Mouse (Mus musculus) leukemia stem cell, adult 10-12 weeks (primary cell): ENCODE results near the gene Ubxn4. TPM values are rescaled to one million over a fixed set of nuclear protein-coding genes. Genes with fewer than 3 reads are reported as not detected.

ENCODE experiments used
- polyA plus RNA-seq: library from polyadenylated mRNA; stranded (reverse); fragments of >175 nt; gene quantifications from 2 replicates; pipeline ENCODE4 v1.2.3, GENCODE M21; 2012; ENCODE audit warnings: low replicate concordance

The Ubxn4 gene
- 14.8 and 17.1 TPM in 2 replicates for polyA plus RNA-seq

DNA sequence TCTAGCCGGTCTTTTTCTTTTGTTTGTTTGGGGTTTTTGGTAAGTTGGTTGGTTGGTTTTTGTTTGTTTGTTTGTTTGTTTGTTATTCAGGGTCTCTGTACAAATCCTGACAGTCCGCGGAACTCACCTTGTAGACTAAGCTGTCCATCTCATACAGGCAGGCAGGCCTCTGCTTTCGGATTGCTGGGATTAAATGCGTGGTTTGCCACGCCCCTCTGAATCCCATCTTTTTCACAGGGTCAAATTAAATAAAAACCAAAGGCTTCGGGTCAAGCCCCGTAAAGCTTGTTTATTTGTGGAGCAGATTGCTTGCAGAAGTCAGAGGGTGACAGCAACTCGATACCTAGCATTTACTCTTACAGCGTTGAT lies at the start of gene Ubxn4:
Gene Ubxn4, plus strand, starts transcription at position 338 of the 369 bp plus-strand sequence.

GRCm38 (mm10) chr1:128328218-128328617 lies 84.5 kb downstream of the Ubxn4 start, which contains the start of gene Lct:
Lct (minus strand) TSS chr1:128328318.

Other genes starting within 250 kb of the Ubxn4 start
- 0.35 and 1.1 TPM in 2 replicates for gene Zranb3, start 140.9 kb upstream of the Ubxn4 start, polyA plus RNA-seq
- gene R3hdm1, start 140.7 kb upstream of the Ubxn4 start, polyA plus RNA-seq: 65.1 and 190 TPM in 2 replicates
- gene Lct, start 84.4 kb downstream of the Ubxn4 start, polyA plus RNA-seq: not detected in 2 replicates
- 20.3 and 42.7 TPM in 2 replicates for gene Mcm6, start 115.7 kb downstream of the Ubxn4 start, polyA plus RNA-seq
- 35.1 and 57.2 TPM in 2 replicates for gene Dars, start 173.4 kb downstream of the Ubxn4 start, polyA plus RNA-seq